Mouse (Mus musculus) spleen, postnatal 14 days (tissue): ENCODE results near the gene St6galnac3.

Source experiments
- DNase-seq, 2 experiments: peaks; one replicate each; pipeline ENCODE4 v3.0.0; 2021 to 2022; ENCODE audit warnings: low spot score in 2 of 2

The St6galnac3 gene

DNA sequence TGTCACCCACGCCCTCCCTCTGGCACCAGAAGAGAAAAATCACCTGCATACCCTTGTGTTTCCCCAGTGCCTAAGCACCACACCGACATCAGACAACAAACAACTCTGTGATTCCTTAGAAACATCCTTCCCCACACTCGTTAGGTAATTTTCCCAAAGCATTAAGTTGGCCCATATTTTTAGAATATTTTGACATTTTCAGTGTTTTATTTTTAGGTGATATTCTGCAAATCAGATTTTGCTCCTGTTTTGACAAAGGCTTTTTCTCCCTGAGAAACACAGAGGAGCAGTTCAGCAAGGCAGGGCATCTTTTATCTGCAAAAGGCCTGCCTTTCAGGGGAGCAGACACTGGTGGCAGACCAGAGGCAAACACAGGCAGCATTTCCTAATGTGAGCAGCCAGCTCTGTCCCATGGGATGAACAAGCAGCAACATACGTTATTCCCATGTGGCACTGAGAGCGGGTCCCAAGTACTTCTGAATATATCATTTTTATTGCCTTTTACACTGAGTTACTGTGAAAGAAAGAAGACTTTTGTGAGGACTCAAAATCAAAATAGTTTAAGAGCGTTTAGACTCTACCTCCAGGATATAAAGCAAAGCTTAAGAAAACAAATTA is 199.7 kb downstream of the St6galnac3 start:
- DNase-seq, result no peak

DNA sequence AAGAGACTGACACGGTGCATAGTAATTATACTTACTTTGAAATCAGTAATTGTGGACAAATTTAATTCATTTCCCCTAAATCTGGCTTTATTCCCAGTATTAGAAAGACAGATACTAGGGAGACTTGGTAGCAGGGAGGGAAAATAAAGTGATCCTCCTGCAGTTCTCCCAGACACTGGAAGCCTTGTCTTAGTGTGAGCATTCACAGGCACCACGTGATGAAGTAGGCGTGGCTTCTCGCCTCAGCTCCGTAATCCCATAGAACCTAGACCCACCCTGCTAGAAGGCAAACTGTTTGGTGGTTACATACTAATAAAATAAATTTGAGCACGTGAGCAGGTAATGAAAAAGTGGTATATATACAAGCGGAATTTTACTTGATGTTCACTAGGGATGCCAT is 208.1 kb downstream of the St6galnac3 start:
- DNase-seq, result no peak

DNA sequence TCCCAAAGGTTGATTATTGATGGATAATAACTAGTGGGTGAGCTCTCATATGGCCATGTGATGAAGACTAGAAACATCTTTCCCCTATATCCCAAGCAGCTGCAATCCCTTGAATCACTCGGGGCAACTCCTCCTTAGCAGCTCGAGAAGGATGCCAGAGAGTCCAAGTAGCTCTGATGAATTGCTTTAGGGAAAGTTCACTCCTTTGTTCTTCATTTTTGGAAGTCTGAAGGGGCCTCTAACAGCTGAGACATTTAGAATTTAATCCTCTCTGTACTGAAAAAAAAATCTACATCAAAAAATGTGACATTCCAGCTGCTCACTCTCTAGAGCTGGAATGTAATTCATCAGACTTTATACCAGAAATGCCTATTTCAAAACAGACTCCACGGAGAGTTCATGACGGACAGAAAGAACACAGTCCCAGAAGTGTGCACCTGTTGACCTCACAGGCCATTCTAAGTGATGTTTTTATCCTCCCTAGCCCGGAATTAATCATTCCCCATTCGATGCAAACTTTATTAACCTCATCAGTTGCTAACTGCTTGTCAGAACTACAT is 211.4 kb downstream of the St6galnac3 start:
- DNase-seq, result no peak

DNA sequence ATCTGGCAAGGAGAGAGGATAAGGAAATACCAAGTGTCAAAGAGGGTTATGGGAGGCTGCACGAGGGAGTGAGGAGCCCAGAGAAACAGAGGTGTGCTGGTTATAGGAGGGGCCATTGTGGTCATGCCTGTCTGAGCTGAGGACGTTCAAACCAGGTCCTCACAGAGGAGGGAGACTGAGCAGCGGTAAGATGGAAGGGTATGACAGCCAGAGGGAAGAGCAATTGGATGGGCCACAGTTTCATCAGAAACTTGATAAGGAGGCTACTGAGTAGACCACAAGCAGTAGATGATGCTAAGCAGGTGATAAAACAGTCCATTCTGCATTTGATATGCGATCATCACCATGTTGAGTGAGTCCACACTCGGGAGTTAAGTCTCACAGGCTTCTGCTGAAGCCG is 212.4 kb downstream of the St6galnac3 start:
- no peak for DNase-seq

DNA sequence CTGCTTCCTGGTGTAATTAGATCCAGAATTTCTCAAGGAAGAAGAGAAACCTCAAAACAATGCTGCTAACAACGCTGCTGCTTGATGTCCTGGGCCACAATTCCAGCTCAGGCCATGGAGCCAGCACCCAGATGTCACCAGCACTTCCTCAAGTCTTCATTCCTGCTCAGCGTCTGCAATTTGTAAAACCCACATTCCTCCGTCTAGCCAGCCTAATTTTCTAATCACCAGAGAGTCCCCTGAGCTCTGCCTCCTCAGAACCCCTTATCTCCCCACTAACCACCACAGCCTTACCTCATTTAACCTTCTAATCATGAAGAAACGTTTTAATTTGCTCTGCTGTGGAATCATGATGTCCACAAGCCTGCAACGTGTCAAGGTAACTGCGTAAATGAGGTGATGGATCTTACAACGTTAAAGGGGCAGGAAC is 213.8 kb downstream of the St6galnac3 start:
- DNase-seq, result no peak

DNA sequence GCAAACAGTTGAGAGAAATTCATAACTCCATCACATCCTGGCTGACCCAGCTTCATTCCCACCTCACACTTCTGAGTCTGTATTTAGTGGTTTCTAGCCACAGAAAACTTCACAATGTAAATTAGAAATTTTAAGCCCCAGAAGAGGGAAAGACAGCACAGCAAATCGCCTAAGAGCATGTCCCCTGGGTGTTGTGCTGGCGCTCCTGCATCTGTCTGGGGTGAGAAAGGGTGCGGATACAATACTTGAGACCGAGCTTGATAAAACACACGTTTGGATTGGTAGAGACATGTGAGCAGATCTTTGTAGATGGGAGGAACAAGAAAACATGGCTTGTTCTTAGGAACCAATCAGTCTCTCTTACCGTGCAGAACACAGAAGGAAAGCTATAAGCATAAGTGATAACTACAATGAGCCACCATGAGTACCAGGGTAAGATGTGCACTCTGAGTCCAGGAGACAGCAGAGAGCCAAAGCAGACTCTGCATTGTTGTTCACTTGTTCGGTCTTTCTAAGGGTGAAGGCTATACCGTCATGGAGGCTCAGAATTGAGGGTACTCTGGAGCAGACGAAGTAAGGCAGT is 214.8 kb downstream of the St6galnac3 start:
- DNase-seq, result no peak

DNA sequence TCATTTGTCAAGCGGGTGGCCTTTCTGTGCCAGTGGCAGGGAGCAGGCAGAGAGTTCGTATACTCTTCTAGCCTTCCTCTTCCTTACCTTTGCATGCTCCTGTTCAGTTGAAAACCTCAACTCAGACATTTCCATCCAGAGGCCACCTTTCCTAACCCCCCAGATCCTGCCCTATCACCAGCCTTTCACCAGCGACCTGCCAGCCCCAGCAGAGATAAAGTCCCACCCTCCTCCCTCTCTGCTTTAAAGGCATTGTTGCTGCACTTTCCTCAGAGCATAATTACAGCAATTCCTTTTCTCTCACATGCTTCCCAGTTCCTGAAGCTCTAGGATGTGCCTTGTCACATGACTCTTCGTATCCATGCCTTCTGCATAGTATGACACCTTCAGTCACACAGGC is 215.3 kb downstream of the St6galnac3 start:
- no peak for DNase-seq

DNA sequence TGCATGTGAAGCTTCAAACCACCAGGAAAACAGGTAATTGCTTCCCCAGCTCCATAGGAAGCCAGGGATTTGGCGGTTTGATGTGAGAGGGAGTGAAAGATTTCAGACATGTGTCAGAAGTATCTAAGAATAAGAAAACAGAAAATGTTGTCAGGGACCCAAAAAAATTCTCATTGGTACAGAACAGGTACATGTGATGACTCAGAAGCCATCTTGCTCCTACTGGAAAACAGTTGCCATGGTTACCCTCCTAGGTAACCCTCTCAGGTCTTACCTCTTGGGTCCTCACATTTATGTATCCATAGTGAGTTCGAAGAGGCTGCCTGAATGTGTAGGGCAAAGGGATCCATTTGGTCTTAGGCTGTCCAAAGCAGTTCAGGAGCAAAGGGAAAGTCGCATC is 215.9 kb downstream of the St6galnac3 start:
- DNase-seq, result no peak

DNA sequence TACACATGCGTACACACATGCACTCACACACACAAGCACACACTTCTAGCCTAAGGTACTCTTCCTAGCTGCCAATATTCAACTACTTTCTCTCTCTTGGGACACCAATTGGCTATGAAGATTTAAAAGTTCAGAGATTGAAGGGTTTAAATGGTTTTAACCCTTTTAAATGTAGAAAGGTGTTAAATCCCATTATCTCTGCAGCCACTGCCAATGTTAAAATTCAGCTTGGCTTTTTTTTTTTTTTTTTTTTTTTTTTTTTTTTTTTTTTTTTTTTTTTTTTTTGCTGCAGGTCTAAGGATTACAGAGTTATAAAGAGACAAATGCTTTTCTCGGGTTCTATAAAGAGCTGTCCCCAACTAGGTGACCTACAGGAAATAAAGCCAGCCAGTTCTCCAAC is 216.4 kb downstream of the St6galnac3 start:
- DNase-seq, result no peak

DNA sequence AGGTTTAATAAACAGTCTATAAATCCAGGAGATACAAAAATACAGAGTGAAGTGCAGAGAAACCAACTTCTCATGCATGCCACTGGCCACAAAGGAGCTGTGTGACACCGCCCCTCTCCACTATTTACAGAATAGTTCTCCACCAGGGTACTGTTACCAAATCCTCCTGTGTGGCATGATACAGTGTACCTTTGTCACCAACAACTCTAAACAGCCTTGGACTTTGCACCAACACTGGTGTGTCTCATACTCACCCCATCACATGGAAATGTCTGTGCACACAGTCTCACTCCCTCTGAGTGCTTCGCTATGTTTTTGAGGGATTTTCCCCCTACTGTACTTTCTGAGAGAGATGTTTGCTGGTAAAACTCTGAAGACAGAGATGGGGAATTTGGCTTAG is 217.4 kb downstream of the St6galnac3 start:
- DNase-seq, result no peak

DNA sequence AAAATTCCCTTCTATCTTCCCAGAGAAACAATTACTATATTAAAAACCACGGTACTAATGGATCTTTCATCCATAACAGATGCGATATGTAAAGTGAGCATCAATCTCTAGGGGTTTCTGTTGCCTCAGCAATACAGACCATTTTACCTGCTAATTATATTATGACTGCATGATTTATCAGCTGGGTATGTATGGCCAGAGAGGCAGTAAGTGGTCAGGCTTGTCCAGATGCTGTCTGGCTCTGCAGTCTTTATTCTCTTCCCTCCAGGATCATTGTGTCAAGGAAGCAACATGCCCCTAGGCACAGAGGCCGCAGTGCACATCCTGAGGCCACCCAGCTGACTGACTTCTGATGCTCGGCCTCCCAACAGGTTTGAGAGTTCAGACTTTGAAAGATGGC is 222.5 kb downstream of the St6galnac3 start:
- no peak for DNase-seq

DNA sequence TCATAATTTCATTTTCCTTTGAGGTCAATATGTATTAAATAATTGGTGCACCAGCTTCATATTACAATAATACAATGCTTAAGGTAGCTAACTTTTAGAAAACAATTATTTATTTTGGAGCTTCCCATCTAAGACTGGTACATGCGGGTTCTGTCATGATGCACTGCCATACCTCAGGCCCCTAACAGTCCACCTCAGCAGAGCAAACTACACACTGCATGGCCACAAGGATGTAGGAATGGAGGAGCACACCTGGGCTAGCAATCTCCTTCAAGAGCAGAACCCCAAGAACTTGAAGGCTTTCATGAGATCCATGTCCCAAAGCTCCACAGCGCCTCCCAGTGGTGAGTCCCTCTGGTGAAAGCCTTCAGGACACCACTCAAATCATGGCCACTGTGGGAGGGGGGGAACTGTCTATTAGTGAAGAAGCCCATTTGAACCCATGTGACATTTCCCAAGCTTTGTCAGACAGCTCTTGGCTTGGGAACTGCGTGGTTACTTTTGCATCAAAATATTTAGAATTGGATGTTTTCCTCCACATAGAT is 223.6 kb downstream of the St6galnac3 start:
- peak; percentile 14 to 31 for DNase-seq

DNA sequence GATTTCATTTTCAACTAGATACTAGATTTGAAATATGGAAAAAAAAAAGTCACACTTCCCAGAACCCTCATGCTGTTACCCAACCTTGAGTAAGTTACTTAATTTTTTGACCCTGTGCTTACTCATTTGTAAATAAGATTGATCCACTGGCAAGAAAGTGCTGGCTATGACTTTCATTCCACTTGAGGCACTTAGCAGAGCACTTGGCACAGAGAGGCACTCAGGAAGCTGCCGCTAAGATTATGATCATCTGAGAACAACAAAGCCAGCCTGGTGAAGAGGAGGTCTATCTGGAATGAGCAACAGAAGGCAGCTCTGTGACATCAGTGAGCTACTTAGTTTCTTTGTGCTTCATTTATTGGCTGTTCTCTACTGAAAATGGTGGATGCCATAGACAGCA is 232.0 kb downstream of the St6galnac3 start:
- no peak for DNase-seq

DNA sequence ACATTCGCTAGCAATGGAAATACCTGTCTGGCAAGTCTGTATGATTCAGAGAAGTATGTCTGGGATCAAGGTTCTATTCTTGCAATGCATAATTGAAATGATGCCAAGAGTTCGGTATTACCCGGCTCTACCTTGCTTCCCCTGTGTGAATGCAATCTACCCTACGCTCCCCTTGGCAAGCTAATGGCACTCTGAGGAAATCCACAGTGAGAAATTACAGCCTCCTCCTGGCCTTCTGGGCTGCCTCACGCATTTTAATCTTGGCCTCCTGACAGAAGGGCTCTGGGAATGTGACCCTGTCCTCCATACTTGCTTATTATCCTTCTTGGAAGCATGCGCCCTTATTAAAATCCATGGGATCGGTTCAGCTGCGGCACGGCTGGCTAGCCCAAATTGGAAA is 235.3 kb downstream of the St6galnac3 start:
- DNase-seq, result no peak

DNA sequence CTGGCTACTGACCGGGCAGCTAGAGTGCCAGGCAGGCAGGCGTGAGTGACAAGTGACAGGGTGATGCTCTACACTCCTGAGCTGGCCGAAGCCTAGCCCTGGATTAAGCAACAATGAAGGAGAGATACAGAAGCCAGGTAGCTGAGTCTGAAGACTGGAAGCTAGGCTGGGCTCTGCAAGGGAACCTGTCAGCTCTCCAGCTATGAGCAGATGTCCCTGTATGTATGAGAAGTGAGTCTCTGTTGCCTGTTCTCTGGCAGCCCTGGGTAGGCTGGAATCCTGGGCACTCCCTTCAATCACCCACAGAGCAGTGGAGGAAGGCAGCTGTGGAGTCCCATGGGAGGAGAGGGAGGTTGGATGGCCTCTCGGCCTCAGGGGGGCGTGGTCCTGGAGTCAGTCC is 236.0 kb downstream of the St6galnac3 start:
- no peak for DNase-seq

DNA sequence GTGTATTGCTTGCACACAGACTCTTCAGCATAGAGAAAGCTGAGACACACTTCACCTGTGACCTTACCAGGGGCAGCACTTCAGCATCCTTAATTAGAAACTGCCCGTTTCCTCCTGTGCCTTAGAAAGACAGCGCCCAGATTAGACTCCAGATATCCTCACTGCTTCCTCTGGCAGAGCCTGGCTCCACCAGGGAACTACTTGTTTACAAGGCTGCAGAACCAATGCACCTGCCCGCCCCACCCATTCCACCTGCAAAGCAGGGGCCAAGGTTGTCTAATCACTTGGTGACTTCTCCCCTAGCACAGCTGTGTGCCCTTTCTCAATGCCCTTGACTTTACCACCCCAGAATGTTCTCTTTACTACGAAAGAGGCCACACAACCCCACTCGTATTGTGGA is 239.8 kb downstream of the St6galnac3 start:
- no peak for DNase-seq

DNA sequence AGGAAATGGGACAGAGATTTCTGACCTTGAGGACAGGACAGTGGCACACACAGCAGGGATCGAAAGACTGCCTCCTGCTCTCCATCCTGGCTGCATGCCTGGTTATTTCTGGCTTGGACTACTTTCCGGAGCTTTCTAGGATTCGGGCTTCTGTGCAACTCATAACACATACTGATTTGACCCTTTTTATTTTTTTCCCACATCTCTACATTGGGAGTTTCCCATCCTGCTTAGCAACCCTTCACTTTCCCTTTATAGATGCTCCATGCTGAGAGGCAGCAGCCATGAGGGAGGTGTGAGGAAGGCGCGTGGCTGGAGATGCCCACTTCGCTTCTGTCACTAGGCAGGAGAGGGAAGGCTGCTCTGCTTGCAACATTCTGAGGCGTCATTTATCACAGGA is 240.3 kb downstream of the St6galnac3 start:
- no peak for DNase-seq

DNA sequence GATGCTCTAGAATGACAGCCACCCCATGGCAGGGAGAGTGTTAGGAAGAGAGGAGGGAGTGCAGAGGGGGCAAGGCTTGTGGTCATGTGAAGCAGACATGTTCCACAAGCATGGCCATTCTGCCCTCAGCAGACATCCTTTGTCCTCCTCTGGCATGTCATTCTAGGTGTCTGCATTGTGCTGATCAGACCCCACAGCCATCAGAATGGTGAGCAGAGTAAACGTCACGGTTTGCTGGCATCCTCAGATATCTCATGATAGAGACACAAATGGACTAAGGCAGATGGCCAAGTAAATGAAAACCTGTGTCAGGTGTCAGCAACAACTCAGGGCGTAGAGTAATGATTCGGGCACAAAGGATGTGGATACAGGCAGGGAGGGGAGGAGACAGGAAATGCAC is 241.3 kb downstream of the St6galnac3 start:
- DNase-seq, result no peak

DNA sequence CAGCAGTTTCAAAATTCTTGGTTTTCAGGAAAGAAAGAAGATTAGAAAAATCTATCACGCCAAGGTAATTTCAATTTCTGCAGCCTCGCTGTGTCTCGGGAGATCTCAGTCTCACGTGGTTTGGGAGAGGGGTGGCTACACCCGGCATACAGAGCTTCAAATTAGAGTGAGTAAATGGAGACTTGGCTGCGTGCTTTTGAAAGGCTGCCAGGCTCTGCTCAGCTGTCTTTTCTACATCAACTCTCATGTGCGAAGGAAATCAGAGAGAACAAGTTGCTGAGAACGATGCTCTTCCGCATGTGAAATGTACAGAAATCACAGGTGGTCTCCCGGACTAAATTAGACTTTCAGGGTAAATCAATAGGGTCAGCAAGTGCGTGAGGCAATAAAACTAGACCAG is 242.9 kb downstream of the St6galnac3 start:
- no peak for DNase-seq

DNA sequence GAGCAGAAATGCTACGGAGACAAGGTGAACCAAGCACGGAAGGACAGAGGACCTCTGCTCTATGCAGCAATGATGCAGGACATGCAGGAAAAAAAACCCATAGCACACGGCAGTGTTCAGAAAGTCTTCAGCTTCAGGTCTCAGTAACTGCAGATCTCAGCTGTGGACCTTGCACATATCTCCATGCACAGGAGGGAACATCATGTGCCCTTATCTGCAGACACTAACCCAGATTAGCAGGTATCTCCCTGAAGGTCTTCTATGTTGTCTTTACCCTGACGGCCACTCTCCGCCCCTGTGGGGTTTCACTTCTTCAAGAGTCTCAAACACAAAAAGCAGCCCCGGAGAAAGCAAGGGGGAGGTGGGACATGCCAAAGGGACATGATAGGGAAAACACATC is 244.0 kb downstream of the St6galnac3 start:
- no peak for DNase-seq

DNA sequence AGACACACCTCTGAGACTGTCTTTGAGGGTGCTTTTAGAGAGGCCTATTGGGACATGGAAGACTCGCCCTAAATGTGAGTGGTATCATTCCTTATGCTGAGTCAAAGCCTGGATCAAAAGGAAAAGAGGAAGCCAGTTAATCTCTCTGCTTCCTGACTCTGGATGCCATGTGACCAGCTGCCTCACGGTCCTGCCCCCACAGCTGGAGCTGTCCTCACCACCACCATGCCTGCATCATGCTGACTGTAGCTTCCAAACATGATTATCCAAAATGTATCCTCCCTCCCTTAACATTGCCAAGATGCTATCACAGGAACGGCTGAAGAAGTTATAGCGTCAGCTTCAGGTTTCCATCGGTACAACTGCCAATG is 244.4 kb downstream of the St6galnac3 start:
- DNase-seq, result no peak

DNA sequence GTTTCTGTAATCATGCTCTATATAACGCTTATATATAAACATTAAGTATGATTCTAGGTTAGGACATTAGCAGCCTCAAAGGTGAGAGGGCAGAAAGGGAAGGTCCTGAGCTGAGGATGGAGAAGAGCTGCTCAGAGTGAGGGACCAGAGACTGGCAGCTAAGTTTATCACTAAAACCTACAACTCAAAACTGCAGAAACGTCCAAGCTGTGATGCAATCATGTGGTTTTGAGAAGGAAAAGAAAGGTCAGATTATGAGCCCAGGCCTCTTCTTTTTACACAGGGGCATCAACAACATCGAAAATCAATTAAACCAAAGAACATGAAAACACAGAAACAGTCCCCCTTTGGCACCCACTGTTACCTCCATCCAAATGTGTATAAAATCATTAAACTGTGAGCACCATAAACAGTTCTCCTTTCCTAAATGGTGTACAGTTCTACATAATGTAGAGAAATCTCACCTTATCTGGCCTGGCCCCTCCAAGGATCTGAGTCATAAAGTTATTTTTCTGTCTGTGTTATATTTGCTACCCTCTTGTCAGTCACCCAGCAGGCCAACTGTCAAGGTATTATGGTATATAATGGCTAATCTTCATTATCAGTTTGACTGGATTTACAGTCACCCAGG is 244.9 kb downstream of the St6galnac3 start:
- DNase-seq, result no peak

DNA sequence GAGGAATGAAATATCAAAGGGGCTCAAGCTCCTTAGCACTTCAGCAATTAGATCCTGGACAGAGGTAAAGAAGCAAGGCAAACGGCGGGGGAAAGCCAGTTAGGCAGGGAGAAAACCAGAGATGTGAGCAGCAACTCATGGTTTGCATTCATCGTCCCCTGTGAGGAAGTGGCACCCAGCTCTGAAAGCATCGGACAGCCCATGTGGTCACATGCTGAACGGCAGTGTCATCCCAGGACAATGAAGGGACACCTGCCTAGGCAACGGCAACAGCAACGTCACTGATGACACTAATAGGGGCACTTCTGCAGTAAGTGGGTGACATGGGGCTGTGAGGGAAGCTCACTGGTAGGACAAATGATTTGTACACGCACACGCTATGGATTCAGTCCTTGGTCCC is 249.1 kb downstream of the St6galnac3 start:
- no peak for DNase-seq
